Mouse (Mus musculus) C2C12 (cell line): ENCODE measurements around the gene Capn5.

Experiments
- CTCF ChIP-seq: IDR thresholded peaks from one replicate; pipeline ENCODE4 v1.5.1; 2011; ENCODE audit not compliant: control insufficient read depth, insufficient read depth, insufficient read length
- FOSL1 ChIP-seq: IDR thresholded peaks from one replicate; pipeline ENCODE4 v1.8.0; 2011; ENCODE audit warnings: mild to moderate bottlenecking, low read length; ENCODE audit not compliant: poor library complexity, insufficient read depth, severe bottlenecking
- MAX ChIP-seq: IDR thresholded peaks from one replicate; pipeline ENCODE4 v1.6.1; 2011; ENCODE audit warnings: mild to moderate bottlenecking, control low read depth
- MYOD1 ChIP-seq: IDR thresholded peaks from one replicate; pipeline ENCODE4 v1.6.1; 2011; ENCODE audit warnings: low read depth; ENCODE audit not compliant: control insufficient read depth, insufficient read length
- MYOG ChIP-seq: IDR thresholded peaks from one replicate; pipeline ENCODE4 v1.6.1; 2011; ENCODE audit not compliant: control insufficient read depth, insufficient read length; ENCODE audit errors: extremely low read depth
- USF1 ChIP-seq: IDR thresholded peaks from one replicate; pipeline ENCODE4 v1.6.1; 2011; ENCODE audit warnings: low read depth, mild to moderate bottlenecking, control low read depth, moderate library complexity

- TF ChIP-seq CTCF (no peak), MYOD1 (no peak), USF1 (no peak), FOSL1 (no peak), MAX (no peak), MYOG (no peak)
Measured at GRCm38 (mm10) chr7:98121673-98122072, 56.4 kb downstream of the Capn5 start.
